Mouse (Mus musculus) gastrocnemius, adult 2 months (tissue): ENCODE measurements around the gene Rtn1. TPM values are rescaled to one million over a fixed set of nuclear protein-coding genes. Genes with fewer than 3 reads are reported as not detected.

Experiments
- DNase-seq: peaks from one replicate; pipeline ENCODE4 v3.0.0; 2022
- H3K27ac ChIP-seq: fragments of 200-600 bp; 2 replicates; pipeline ENCODE4 v1.8.1; 2022; ENCODE audit warnings: mild to moderate bottlenecking
- H3K4me3 ChIP-seq: fragments of 200-600 bp; 2 replicates; pipeline ENCODE4 v1.8.1; 2022; ENCODE audit warnings: mild to moderate bottlenecking, moderate library complexity
- CTCF ChIP-seq: fragments of 200-600 bp; IDR thresholded peaks from 2 replicates; pipeline ENCODE4 v1.8.1; 2022; ENCODE audit warnings: antibody characterized with exemption, mild to moderate bottlenecking, moderate library complexity
- intact Hi-C: fragments of 180-260 bp; cut with DNase I; formaldehyde crosslinking; loops from one replicate; pipeline ENCODE4 v1.15.1; 2025
- total RNA-seq, 2 experiments: library from RNA; stranded (reverse); gene quantifications; 2 replicates each; pipeline ENCODE4 v1.2.3; 2021

Gene Rtn1
- total RNA-seq, 2 experiments from 2014 or later, result 1.3 to 2.3 TPM

- TF ChIP-seq CTCF, result no peak
- peak; percentile 30 for DNase-seq
- intact Hi-C loops, result no loop called here
- peak overlapping the region; percentile 80 for H3K27ac ChIP-seq
- H3K4me3 ChIP-seq, result peak overlapping the region; percentile 56
Measured at GRCm38 (mm10) chr12:72213554-72213953, 195.3 kb downstream of the Rtn1 start.

- DNase-seq, result no peak
- TF ChIP-seq CTCF, result no peak
- intact Hi-C loops, result no loop called here
- Histone ChIP-seq H3K4me3 (no peak overlapping the region), H3K27ac (no peak overlapping the region)
Measured at GRCm38 (mm10) chr12:72200828-72201227, 208.0 kb downstream of the Rtn1 start.

- Histone ChIP-seq H3K4me3 (no peak overlapping the region), H3K27ac (no peak overlapping the region)
- no peak for TF ChIP-seq CTCF
- intact Hi-C loops, result no loop called here
- no peak for DNase-seq
Measured at GRCm38 (mm10) chr12:72197925-72198486, 210.8 kb downstream of the Rtn1 start.

GRCm38 (mm10) chr12:72197434-72197833 lies 211.4 kb downstream of the Rtn1 start:
- Histone ChIP-seq H3K4me3 (no peak overlapping the region), H3K27ac (no peak overlapping the region)
- no peak for DNase-seq
- intact Hi-C loops, result no loop called here
- TF ChIP-seq CTCF, result no peak

GRCm38 (mm10) chr12:72184929-72185328 lies 223.9 kb downstream of the Rtn1 start, which contains the start of gene Ccdc175:
Ccdc175 (minus strand) TSS chr12:72185029.
- DNase-seq, result no peak
- intact Hi-C loops, result no loop called here
- no peak within 1 kb of the TSS for H3K4me3 ChIP-seq
- no peak within 1 kb of the TSS for H3K27ac ChIP-seq
- no peak for TF ChIP-seq CTCF

GRCm38 (mm10) chr12:72179561-72179960 lies 229.3 kb downstream of the Rtn1 start:
- no peak overlapping the region for H3K27ac ChIP-seq
- DNase-seq, result no peak
- intact Hi-C loops, result no loop called here
- H3K4me3 ChIP-seq, result no peak overlapping the region
- TF ChIP-seq CTCF, result no peak

- TF ChIP-seq CTCF, result no peak
- H3K27ac ChIP-seq, result no peak overlapping the region
Measured at GRCm38 (mm10) chr12:72178322-72178721, 230.5 kb downstream of the Rtn1 start.

More at GRCm38 (mm10) chr12:72178322-72178721, 230.5 kb downstream of the Rtn1 start:
- no peak for DNase-seq
- intact Hi-C loops, result no loop called here
- no peak overlapping the region for H3K4me3 ChIP-seq

Other genes starting within 250 kb of the Rtn1 start
- gene Ccdc175, start 224.0 kb downstream of the Rtn1 start, total RNA-seq, result not detected
- under 1 TPM in 1 of 2 experiments, not detected in 1; 0.10 TPM for gene Lrrc9, start 32.8 kb upstream of the Rtn1 start, total RNA-seq
- gene Pcnx4, start 127.3 kb upstream of the Rtn1 start, total RNA-seq, result 1 to 10 TPM; 2.2 to 2.7 TPM
- gene Gm4756, start 240.6 kb upstream of the Rtn1 start, total RNA-seq, result not detected